Mouse (Mus musculus) liver, postnatal 0 days (tissue): ENCODE data around the gene Slirp.

Experiments
- CTCF ChIP-seq: sonication (generic); IDR thresholded peaks from 2 replicates; pipeline ENCODE4 v1.5.1; 2016; ENCODE audit warnings: antibody characterized with exemption, low read depth
- EP300 ChIP-seq: IDR thresholded peaks from 2 replicates; pipeline ENCODE4 v1.6.1; 2016; ENCODE audit warnings: antibody characterized with exemption, low read depth, mild to moderate bottlenecking

DNA sequence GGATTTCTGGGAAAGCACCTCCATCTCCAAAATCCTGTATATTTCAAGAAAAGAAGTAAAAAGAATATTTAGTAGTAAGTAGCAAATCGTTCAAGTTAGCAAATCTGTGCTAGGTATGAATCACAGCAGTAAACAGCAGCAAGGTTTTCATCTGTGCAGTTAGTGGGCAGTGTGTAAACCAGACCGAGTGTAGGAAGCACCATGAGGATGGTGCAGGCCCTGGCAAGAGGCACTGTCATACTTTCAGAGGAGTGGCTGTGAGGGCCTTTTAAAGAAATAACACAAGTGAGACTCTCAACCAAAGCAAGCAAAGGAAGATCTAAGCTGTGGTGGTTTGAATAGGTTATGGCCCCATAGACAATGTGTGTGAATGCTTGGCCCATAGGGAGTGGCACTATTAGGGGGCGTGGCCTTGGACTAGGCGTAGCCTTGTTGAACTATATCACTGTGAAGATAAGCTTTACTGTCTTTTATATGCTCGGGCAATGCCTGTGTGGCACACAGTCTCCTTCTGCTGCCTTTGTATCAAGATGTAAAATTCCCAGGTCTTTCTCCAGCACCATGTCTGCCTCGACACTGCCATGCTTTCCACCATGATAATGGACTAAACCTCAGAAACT, 21.1 kb downstream of the Slirp start:
- TF ChIP-seq EP300 (no peak), CTCF (no peak)
